Mouse (Mus musculus): ENCODE measurements around the gene Adat1. TPM values are rescaled to one million over a fixed set of nuclear protein-coding genes. Genes with fewer than 3 reads are reported as not detected.

Adat1 gene
- polyA plus RNA-seq, 1 experiment from 2014 or later = 9.8 TPM

- Histone ChIP-seq H3K9me3 (ENCODE audit: low read depth, low read length) (no peaks in the 10 kb centered on the region), H3K36me3 (ENCODE audit: insufficient read depth) (peaks cover 21% of the 10 kb centered on the region; the same call in 1 of the 2 replicates), H3K4me1 (ENCODE audit: insufficient read depth) (peaks cover 6% of the 10 kb centered on the region; the same call in 1 of the 2 replicates), H3K4me2 (peak overlapping the region; percentile 88), H3K9ac (peak overlapping the region; percentile 84), H3K4me3 (ENCODE audit: low read depth, low read length) (peak overlapping the region; percentile 93), H3K27ac (ENCODE audit: low read depth) (peak overlapping the region; percentile 71), H3K27me3 (ENCODE audit: insufficient read depth, low read length) (no peaks in the 10 kb centered on the region)
- no peak; the same call in 1 of the 2 replicates for ATAC-seq (ENCODE audit: insufficient read depth)
- no peak for TF ChIP-seq CTCF (IDR thresholded peaks at IDR 0.05; ENCODE audit: low read depth)
- WGBS = under 1% methylated on average over 40 of the region's 40 CpGs
- DNase-seq = peak; percentile 43
These were observed 19.7 kb upstream of the Adat1 start for GRCm38 (mm10) chr8:112011816-112012242.

- Histone ChIP-seq H3K36me3 (ENCODE audit: insufficient read depth) (peaks cover 22% of the 10 kb centered on the region; the same call in 1 of the 2 replicates), H3K27me3 (ENCODE audit: insufficient read depth, low read length) (no peaks in the 10 kb centered on the region), H3K4me3 (ENCODE audit: low read depth, low read length) (peak within 1 kb of the TSS; percentile 93), H3K9ac (peak within 1 kb of the TSS; percentile 84), H3K4me1 (ENCODE audit: insufficient read depth) (peaks cover 6% of the 10 kb centered on the region; the same call in 1 of the 2 replicates), H3K4me2 (peak within 1 kb of the TSS; percentile 92), H3K27ac (ENCODE audit: low read depth) (peak within 1 kb of the TSS; percentile 71), H3K9me3 (ENCODE audit: low read depth, low read length) (no peaks in the 10 kb centered on the region)
- DNase-seq = peak; percentile 97
- ATAC-seq (ENCODE audit: insufficient read depth) = peak; percentile 95
- no peak for TF ChIP-seq CTCF (IDR thresholded peaks at IDR 0.05; ENCODE audit: low read depth)
- under 1% methylated on average over 61 of the region's 61 CpGs for WGBS
These were observed 19.1 kb upstream of the Adat1 start, which contains the start of the genes Kars and Terf2ip for GRCm38 (mm10) chr8:112010997-112011815. Gene Kars (minus strand): TSS chr8:112011323. Gene Terf2ip (plus strand): TSS chr8:112011398.

- DNase-seq (no peak), ATAC-seq (ENCODE audit: insufficient read depth) (no peak)
- Histone ChIP-seq H3K9me3 (ENCODE audit: low read depth, low read length) (no peaks in the 10 kb centered on the region), H3K36me3 (ENCODE audit: insufficient read depth) (peaks cover 25% of the 10 kb centered on the region), H3K27ac (ENCODE audit: low read depth) (no peak overlapping the region), H3K4me2 (peak overlapping the region; percentile 92), H3K27me3 (ENCODE audit: insufficient read depth, low read length) (no peaks in the 10 kb centered on the region), H3K4me1 (ENCODE audit: insufficient read depth) (peaks cover 6% of the 10 kb centered on the region; the same call in 1 of the 2 replicates), H3K9ac (no peak overlapping the region), H3K4me3 (ENCODE audit: low read depth, low read length) (peak overlapping the region; percentile 93; the same call in 1 of the 2 replicates)
- TF ChIP-seq CTCF (IDR thresholded peaks at IDR 0.05; ENCODE audit: low read depth) = no peak
- WGBS = 90% methylated on average over 7 of the region's 7 CpGs
These were observed 17.5 kb upstream of the Adat1 start for GRCm38 (mm10) chr8:112009558-112009957.

GRCm38 (mm10) chr8:112007669-112008068 lies 15.6 kb upstream of the Adat1 start:
- DNase-seq (no peak), ATAC-seq (ENCODE audit: insufficient read depth) (no peak)
- no peak overlapping the region for H3K4me3 ChIP-seq (ENCODE audit: low read depth, low read length)
- H3K27me3 ChIP-seq (ENCODE audit: insufficient read depth, low read length) = no peaks in the 10 kb centered on the region
- 91% methylated on average over 2 of the region's 2 CpGs for WGBS
- TF ChIP-seq CTCF (IDR thresholded peaks at IDR 0.05; ENCODE audit: low read depth) = no peak
- H3K36me3 ChIP-seq (ENCODE audit: insufficient read depth) = peaks cover 41% of the 10 kb centered on the region
- no peak overlapping the region for H3K27ac ChIP-seq (ENCODE audit: low read depth)
- no peaks in the 10 kb centered on the region for H3K9me3 ChIP-seq (ENCODE audit: low read depth, low read length)
- no peak overlapping the region for H3K4me2 ChIP-seq
- H3K9ac ChIP-seq = no peak overlapping the region
- H3K4me1 ChIP-seq (ENCODE audit: insufficient read depth) = 0 out of 2 replicates have a peak, but pooled peaks cover 6% of the 10 kb centered on the region

GRCm38 (mm10) chr8:112005601-112006000 lies 13.5 kb upstream of the Adat1 start:
- Histone ChIP-seq H3K4me3 (ENCODE audit: low read depth, low read length) (no peak overlapping the region), H3K27me3 (ENCODE audit: insufficient read depth, low read length) (no peaks in the 10 kb centered on the region), H3K4me2 (no peak overlapping the region), H3K4me1 (ENCODE audit: insufficient read depth) (0 out of 2 replicates have a peak, but pooled peaks cover 6% of the 10 kb centered on the region), H3K36me3 (ENCODE audit: insufficient read depth) (peaks cover 61% of the 10 kb centered on the region), H3K9ac (no peak overlapping the region), H3K27ac (ENCODE audit: low read depth) (no peak overlapping the region), H3K9me3 (ENCODE audit: low read depth, low read length) (no peaks in the 10 kb centered on the region)
- DNase-seq (no peak), ATAC-seq (ENCODE audit: insufficient read depth) (no peak)
- no peak for TF ChIP-seq CTCF (IDR thresholded peaks at IDR 0.05; ENCODE audit: low read depth)
- WGBS = 88% methylated on average over 6 of the region's 6 CpGs

GRCm38 (mm10) chr8:112004754-112005153 lies 12.7 kb upstream of the Adat1 start:
- no peak for TF ChIP-seq CTCF (IDR thresholded peaks at IDR 0.05; ENCODE audit: low read depth)
- Histone ChIP-seq H3K9me3 (ENCODE audit: low read depth, low read length) (no peaks in the 10 kb centered on the region), H3K4me2 (no peak overlapping the region), H3K9ac (no peak overlapping the region), H3K4me3 (ENCODE audit: low read depth, low read length) (no peak overlapping the region), H3K27me3 (ENCODE audit: insufficient read depth, low read length) (no peaks in the 10 kb centered on the region), H3K4me1 (ENCODE audit: insufficient read depth) (no peaks in the 10 kb centered on the region), H3K27ac (ENCODE audit: low read depth) (no peak overlapping the region), H3K36me3 (ENCODE audit: insufficient read depth) (peaks cover 70% of the 10 kb centered on the region)
- ATAC-seq (ENCODE audit: insufficient read depth) = no peak
- no peak for DNase-seq

- TF ChIP-seq CTCF (IDR thresholded peaks at IDR 0.05; ENCODE audit: low read depth) = no peak
- Histone ChIP-seq H3K9me3 (ENCODE audit: low read depth, low read length) (no peaks in the 10 kb centered on the region), H3K27me3 (ENCODE audit: insufficient read depth, low read length) (no peaks in the 10 kb centered on the region), H3K27ac (ENCODE audit: low read depth) (no peak overlapping the region), H3K36me3 (ENCODE audit: insufficient read depth) (peaks cover 65% of the 10 kb centered on the region), H3K9ac (no peak overlapping the region), H3K4me2 (peak overlapping the region; percentile 68), H3K4me3 (ENCODE audit: low read depth, low read length) (no peak overlapping the region), H3K4me1 (ENCODE audit: insufficient read depth) (0 out of 2 replicates have a peak, but pooled peaks cover 3% of the 10 kb centered on the region)
- WGBS = 60% methylated on average over 3 of the region's 3 CpGs
- DNase-seq = no peak
- ATAC-seq (ENCODE audit: insufficient read depth) = peak; percentile 31; the same call in 1 of the 2 replicates
These were observed 569 bp upstream of the Adat1 start for GRCm38 (mm10) chr8:111992703-111993039.

Measured in lung, embryonic 14.5 days (tissue).